Mouse (Mus musculus) heart, adult 2 months (tissue): ENCODE data around the gene Simc1.

Experiments
- CTCF ChIP-seq: fragments of 200-600 bp; IDR thresholded peaks from 2 replicates; pipeline ENCODE4 v1.8.1; 2022; ENCODE audit warnings: antibody characterized with exemption, mild to moderate bottlenecking, moderate library complexity
- EP300 ChIP-seq: fragments of 200-500 bp; IDR thresholded peaks from 2 replicates; pipeline ENCODE4 v1.6.1; 2011; ENCODE audit warnings: low read depth, low read length, control low read depth; ENCODE audit not compliant: insufficient read depth
- POLR2A ChIP-seq: fragments of 200-500 bp; IDR thresholded peaks from 2 replicates; pipeline ENCODE4 v1.6.1; 2011; ENCODE audit warnings: mild to moderate bottlenecking, low read depth, low read length, control low read depth; ENCODE audit not compliant: insufficient read depth

DNA sequence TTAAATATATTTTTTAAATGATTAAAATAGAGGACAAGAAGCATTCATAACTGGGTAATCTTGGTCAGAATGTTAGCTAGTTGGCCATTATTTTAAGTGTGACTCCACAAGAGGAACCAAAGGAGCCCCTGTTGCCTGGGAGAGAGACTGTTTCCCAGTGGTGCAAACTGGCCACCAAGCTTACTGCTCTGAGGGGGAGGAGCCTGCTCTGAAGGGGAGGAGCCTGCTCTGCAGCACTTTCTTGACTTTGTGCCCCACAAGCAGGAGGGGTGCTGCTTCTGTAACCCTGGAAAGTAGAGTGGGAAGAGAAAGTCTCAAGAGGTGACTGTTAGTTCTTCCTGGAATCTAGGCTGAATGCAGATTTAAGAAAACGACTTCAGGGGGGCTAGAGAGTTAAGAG lies 65.7 kb downstream of the Simc1 start:
- no peak for TF ChIP-seq CTCF
- no peak for TF ChIP-seq EP300
- TF ChIP-seq POLR2A, result no peak
